Mouse (Mus musculus): ENCODE data around the gene Fgfr2.

Gene Fgfr2

GRCm38 (mm10) chr7:132315149-132316091 lies 807.7 kb downstream of the Fgfr2 start:
- peak; percentile 84 to 89 for DNase-seq

- peak; percentile 70 to 73 for DNase-seq
Observed at GRCm38 (mm10) chr7:132312396-132312795, 810.8 kb downstream of the Fgfr2 start.

GRCm38 (mm10) chr7:132308537-132309191 lies 814.5 kb downstream of the Fgfr2 start:
- no peak for DNase-seq

GRCm38 (mm10) chr7:132307722-132308271 lies 815.4 kb downstream of the Fgfr2 start:
- DNase-seq = peak in 1 of 2 experiments; percentile 8

DNA sequence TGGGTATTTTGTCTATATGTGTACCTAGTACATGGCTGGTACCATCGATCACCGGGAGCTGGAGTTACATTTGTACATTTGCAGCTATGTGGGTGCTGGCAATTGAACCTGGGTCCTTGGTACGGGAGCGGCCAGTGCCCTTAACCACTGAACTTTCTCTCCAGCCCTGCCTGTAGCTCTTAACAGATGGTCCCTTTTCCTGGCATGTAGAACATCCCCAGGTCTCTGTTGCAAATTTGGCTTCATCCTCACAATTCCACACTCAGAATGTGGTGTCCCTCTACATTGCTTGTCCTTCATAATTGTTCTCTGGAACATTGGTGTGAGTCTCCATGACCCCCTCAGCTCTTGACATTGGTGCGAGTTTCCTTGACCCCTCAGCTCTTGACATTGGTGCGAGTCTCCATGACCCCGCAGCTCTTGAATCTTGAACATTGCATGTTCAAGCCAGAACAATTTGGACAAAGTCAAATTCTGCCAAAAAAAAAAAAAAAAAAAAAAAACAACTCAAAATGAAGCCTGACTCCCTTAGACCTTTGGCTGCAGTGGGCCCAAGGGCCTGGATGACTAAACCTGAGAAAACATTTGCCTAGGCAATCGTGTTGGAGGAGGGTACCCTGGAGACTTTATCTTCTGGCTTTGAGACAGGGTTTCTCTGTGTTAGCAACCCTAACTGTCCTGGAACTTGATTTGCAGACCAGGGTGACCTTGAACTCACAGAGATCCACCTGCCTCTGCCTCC lies 816.3 kb downstream of the Fgfr2 start:
- DNase-seq = peak in 1 of 2 experiments; percentile 17

DNA sequence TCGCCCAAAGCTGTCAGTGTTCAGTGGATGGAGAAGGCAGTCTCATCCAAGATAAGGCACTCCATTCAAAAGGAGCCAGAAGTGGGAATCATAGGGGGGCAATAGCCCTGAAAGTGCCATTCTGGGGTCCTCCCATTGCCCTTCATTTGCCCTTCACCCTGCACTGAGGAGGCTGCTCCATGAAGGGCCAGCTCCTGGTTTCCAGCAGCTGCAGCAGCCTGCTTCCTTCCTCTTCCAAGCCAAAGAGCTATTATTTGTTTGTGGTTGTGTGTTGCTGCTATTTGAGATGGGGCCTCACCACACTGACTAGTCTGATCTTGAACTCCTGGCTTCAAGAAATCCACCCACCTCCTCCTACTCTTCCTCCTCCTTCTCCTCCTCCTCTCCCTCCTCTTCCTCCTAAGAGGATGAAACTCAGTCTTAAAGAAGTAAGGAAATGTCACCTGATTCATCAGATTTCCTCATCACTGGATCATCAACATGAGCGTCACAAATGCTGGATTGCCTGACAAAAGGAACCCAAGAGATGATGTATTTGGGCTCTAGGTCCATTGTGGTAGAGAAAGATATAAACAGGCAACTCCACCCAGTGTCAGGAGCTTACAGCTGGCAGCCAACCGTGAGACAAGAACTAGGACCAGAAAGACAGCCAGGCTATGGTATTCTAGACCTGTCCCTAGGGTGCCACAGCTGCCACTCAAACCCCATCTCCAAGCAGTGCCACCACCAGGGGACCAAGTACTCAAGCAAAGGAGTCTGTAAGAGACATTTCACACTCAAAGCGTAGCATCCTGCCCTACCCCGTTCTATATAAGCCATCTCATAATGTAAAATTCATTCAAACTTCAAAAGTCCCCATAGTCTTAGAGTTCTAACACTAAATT lies 817.4 kb downstream of the Fgfr2 start:
- DNase-seq = peak in 1 of 2 experiments; percentile 5

DNA sequence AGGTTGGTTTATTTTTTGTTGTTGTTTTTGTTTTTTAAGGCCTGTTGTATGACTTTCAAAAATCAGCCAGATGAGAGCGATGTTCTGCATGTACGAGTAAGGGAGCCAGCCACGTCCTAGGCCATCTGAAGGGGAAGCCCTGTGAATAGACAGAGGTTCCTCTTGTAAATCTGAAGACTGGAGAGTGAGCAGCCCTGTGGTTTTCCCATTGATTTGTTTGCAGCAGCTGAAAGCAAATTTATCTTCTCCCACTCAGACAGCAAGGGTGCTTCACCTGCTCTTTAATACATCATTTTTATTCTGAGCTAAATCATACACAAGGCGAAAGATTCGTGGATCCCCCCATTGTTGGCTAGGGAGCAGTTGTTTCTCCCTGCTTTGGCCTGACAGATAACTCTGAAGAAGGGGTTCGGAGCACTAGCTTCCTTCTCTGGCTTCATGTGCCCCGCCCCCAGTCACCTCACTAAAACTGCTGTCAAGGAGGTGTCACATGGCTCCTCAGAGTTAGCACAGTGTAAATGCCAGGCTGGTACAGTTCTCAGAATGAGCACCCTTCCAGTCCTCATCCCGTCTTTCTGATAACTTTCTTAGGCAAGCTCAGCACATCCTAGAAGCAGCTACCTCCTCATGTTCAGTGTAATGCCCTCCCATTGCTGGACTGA lies 818.6 kb downstream of the Fgfr2 start:
- peak in 1 of 2 experiments; percentile 7 for DNase-seq

DNA sequence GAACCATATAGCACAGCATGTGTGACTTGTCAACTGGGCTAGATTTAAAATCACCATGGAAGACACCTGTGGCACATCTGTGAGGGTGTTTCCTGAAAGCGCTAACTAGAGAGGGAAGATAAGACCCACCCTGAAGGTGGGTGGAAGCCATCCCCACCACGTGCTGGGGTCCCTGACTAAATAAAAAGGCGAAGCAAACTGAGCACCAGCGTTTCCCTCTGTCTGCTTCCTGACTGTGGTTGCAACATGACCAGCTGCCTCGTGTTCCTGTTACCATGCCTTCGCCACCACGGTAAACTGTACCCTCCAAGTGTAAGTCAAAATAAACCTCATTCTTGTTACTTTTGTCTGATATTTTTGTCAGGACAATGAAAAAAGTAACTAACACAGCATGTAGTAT lies 819.2 kb downstream of the Fgfr2 start:
- DNase-seq = no peak

DNA sequence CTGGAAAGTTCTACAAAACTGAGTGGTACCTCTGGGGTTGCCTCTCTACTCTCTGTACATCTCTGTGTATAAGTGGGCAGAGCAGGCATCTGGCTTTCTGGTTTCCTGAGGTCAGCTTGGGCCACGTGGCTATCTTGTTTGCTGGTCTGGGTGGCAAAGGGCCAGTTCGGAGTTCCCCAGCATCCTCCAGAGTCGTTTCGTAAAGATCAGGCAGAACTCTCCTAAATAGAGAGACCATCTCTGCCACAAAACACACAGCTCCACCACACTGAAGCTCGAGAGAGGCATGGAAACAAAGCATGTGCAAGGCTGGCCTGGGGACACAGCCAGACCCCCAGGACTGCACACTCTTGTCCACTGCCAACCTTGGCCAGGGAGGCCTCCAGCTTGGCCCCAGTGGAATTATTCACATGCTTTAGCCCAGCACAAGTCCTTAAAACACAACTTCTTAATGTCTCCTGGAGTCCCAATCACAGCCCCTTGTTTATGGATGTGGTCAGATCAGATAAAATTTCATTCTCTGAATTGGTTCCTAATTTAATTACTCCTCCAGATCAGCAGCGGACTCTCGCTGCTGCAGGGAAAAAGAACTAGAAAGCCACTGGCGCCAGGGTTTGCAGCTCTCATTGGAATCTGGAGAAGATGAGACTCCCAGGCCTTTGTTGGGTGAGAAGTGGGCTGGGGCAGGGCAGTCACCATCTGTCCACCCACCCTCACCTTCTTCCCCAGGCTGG lies 820.5 kb downstream of the Fgfr2 start:
- peak in 1 of 2 experiments; percentile 12 for DNase-seq

GRCm38 (mm10) chr7:132299661-132300210 lies 823.4 kb downstream of the Fgfr2 start:
- DNase-seq = no peak

- DNase-seq = peak in 1 of 2 experiments; percentile 4
Observed at GRCm38 (mm10) chr7:132298412-132298990, 824.6 kb downstream of the Fgfr2 start.

DNA sequence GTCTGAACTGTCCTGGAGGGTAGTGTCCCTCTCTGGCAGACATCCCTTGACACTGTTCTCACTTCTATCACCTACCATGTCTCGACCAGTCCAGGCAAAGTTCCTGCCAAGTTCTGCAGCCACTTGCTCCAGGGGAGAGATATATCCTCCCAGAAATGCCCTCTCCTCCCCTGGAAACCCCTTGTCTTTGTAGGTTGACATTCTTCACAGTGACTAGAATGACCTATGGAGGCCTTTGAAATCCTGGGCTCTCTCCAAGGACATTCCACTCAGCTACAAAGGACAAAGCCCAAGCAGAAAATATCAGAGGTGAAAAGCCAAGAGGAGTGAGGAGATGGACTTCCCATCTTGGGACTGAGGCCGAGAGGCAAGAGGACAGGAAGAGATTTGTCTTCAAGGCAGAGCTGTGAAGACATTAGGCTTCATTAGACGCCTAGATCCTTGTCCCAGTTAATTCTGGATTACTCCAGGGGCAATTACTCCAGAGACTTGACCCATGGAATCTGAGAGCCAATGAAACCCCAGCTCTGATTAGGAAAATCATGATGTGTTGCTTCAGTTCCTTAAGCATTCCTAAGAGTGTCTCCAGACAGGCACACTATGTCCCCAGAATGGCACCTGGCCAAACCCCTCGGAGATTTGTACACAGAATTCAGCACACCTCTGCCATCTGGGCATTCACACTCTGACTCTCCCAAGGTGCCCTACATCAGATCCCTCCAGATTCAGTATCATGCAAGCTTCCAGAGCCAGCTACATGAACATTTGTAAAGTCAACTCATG lies 826.3 kb downstream of the Fgfr2 start:
- DNase-seq = peak; percentile 26 to 51

GRCm38 (mm10) chr7:132296132-132296531 lies 827.0 kb downstream of the Fgfr2 start:
- DNase-seq = peak; percentile 71 to 90

DNA sequence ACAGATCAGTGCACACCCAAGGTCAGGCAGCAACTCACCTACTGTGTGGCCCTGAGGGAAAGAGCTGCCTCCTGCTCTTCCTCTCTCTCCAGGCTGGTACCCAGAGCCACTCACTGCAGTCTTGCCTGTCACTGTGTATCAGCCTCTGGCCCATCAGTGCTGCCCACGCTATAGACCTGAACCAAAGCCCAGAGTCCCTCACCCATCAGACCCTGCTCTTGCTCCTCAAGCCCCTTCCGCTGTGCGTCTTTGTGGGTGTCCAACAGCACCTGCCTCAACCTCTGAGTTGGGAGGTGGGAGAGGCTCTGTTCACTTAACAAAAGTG lies 835.8 kb downstream of the Fgfr2 start:
- DNase-seq = no peak

DNA sequence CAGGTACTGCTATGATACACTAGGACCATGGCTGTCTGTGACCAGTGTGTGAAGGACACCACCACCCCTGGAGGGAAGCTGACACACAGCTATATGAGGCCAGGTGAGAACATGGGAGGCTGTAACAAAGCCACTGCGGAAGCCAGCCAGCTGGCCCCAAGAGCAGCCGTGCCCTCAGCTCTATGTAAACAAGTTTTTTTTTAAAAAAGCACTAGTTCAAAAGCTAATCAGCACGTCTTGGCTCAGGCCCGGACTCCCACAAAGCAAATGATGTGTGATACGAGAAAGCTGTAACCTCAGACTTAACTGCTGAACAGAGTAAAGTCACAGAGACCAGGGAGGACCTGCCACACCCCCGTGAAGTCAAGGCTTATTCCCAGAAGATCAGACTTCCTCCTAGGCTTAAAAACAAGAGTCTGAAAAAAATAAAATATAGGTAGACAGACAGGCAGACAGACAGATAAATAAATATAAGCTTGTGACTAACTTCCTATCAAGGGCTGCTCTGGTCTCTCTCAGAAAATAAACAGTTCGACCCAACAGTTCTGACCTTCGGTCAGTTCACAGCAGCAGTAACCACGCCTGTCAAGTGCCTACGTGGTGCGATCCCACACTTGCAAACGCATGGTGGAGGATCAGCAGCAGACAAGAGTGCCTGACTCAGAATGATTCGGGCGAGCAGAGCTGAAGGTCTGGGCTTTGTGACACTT lies 836.4 kb downstream of the Fgfr2 start:
- peak; percentile 44 to 54 for DNase-seq

GRCm38 (mm10) chr7:132284795-132285194 lies 838.4 kb downstream of the Fgfr2 start:
- peak; percentile 48 to 56 for DNase-seq

- DNase-seq = no peak
Observed at GRCm38 (mm10) chr7:132284048-132284737, 839.0 kb downstream of the Fgfr2 start.

DNA sequence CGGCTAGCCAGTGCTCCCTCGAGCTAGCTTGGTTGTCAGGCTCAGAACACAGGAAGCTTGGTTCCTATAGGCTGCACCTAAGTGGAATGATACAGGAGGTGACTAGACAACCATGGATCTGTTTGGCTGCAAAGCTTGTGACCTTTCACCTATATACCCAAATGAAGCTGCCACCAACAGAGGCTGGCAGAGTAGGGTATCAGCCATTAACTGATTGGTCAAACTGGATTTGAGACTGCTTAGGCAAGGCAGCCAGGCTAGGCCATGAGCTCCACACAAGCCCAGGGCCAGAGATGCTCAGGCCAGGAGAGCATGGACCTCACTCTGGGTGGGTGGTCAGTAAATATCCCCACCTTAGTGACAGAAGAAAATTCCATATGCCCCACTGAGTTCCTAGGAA lies 840.6 kb downstream of the Fgfr2 start:
- DNase-seq = no peak
